Mouse (Mus musculus) embryo, embryonic 11 days (tissue): ENCODE results near the gene Faf2.

Source experiments
- DNase-seq: peaks from one replicate; pipeline ENCODE4 v3.0.0-alpha.2; 2015

Gene Faf2

DNA sequence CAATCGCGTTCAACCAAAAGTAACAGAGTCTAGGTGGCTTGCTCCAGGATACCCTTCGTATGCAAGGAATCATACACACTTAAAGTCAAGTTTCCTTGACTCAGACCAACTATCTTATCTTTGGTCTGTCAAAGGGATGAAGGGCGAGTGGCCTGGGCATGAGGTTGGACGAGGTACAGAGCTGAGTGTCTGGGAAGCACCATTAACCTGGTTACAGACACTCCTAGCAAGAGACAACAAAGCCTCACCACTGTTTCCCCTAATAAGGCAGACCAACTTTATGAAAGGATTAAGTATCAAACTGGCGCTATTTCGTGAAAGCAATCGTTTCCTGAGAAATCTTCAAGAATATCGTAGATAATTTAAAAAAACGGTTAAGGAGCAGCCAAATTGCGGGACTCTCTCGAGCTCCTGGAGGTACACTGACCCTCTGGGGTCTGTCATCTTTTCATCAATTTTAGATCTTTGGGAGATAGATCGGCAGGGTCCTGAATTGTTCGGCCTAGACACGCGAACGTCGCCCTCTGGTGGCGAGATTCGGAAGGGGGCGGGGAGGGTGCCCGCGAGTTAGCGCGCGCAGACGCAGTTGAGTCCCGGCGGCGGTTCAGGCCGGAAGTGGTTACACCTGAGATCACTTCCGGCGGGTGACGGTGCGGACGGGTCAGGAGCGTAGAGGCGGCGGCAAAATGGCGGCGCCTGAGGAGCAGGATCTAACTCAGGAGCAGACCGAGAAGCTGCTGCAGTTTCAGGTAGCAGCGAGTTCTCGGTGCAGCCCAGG lies at the start of gene Faf2:
Gene Faf2 (plus strand): TSS at position 630 of the 778 bp plus-strand sequence.
- peak; percentile 98 for DNase-seq

DNA sequence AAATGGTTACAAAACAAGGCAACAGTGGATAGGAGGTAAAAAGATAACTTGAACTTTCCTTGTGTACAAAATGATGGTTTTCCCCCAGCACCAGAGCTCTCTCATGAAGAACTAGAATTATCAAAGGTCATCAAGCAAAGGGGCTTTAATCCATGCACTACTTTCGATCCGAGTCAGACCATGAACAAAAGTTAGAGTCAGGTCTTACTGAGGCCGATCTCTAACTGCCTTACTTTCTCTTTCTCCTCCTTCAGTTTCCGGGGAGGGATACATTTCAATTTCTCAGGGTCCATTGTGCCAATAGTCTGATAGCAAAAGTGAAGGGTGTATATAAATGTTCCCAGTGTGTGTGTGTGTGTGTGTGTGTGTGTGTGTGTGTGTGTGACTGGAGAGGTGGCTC lies 49.0 kb upstream of the Faf2 start:
- DNase-seq: no peak

DNA sequence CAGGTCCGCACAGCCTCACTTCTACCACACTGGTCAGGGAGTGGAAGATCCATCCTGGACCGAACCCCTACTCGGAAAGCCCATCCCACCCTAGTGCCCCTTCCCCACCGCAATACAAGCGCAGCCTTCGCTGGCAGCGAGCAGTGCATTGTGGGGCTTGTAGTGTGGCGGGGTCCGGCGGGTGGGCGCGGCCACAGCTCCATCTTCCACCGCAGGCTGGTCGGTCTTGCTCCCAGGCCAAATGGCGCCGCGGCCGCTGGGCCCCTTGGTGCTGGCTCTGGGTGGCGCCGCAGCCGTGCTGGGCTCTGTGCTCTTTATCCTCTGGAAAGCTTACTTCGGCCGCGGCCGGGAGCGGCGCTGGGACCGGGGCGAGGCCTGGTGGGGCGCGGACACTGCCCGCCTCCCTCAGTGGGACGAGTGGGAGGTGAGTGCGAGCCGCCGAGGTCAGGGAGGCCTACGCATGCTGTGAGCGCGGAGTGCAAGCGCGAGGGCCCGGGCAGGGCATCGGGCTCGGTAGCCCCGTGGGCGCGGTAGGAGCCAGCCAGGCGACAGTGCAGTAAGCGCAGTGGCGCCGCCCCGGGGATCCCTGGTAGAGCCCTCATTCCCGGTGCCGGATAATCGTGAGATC lies 46.6 kb upstream of the Faf2 start, which contains the start of gene Arl10:
Gene Arl10 (plus strand): TSS at position 162 of the 628 bp plus-strand sequence.
- peak; percentile 91 for DNase-seq

DNA sequence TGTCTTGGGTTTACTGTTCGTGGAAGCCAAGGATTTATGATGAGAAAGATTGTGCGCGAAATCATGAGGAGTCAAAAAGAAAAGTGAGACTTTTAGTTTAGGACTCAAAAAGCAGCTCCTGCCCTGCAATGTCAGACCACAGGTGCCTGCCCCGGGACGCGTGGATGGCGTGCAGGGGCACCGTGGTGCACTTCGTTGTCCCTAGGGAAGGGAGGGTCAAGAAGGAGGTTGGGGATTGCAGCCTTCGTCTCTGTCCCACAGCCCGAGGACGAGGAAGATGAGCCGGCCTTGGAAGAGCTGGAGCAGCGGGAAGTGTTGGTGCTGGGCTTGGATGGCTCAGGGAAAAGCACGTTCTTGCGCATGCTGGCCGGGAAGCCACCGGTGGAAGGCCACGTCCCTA lies 46.1 kb upstream of the Faf2 start:
- no peak for DNase-seq

DNA sequence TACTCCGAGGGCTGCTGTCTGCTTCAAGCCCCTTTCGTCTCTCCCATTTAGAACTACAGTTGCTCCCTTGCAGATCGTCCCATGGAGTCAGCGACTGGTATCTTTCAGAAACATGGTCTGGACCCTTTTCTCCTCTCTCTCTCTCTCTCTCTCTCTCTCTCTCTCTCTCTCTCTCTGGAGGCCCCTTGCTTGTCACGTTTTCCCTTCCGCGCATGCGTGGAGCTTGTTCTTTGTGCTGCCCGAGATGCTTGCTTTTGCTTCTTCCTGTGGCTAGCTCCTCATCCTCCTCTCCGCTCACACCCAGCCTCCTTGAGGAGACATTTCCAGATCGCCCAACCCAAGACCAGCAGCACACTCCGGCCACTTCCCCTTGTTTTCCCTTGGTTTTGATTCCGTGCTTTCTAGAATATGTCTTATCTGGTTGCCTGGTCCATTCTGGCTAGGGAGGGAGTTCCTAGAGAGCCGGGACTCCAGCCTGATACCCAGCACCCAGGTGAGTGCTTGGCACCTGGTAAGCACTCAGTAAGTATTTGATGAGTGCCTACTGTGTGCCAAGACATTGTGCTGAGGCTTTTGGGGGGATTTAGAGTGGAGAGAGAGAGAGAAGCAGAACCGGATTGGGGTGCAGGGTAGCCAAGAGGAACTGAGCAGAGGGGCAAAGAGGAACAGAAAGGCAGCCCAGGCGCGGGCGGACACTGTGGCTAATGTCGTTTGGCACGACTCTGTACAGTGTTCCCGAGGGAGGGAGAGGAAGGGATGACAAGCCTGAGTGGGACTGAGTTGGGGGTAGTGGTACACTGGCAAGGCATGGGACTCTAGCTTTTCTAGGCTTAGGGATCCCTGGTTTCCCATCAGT lies 43.7 kb upstream of the Faf2 start:
- no peak for DNase-seq

DNA sequence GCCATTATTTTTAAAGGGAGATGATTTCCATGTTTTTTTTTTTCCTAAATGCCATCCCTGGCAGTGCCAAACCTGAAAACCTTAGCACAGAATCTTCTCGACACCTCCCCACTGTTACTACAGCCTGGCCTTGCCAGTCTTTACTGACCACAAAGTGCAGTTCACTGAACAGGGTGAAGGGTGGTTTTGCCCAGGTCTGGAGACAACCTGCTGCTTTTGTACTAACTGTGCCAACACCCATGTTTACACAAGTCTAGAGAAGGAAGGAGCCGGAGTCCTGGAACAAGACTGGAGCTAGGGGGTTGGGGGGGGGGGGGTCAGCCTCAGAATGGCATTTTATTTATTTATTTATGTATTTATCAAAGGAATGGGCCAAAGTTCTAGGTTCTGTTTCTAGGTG lies 40.2 kb upstream of the Faf2 start:
- DNase-seq: no peak

DNA sequence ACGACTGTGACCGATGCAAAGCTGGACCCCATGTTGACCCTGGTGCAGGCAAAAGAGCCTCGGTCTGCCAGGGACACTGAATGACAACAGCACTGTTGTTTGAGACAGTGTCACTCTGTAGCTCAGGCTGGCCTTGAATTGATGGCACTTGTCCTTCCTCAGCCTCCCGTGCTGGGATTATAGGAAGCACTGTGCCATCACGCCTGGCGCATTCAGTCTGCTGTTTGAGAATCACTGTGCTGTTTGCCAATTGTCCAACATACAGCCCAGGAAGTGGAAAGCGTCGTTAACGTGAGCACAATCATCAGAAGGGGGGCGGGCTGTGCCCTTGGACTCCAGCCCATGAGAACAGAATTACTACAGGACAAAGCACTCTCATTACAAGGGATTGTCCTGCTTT lies 39.5 kb upstream of the Faf2 start:
- DNase-seq: no peak

DNA sequence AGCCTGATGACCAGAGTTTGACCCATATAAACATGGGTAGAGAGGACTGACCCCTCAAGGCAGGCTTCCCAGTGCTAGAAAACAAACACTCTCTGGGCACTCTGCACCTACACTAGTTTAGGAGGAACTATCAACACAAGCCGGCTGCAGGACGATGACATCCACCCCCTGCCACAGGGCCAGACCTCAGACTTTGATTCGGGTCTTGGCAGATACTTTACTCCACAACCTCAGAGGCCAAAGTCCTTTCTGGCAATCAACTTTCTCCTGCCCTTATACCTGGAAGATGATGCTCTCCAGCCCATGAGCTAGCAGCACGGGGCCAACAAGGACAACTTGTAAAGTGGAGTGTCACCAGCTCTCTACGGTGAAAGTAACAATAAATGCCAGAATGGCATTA lies 38.7 kb upstream of the Faf2 start:
- no peak for DNase-seq

DNA sequence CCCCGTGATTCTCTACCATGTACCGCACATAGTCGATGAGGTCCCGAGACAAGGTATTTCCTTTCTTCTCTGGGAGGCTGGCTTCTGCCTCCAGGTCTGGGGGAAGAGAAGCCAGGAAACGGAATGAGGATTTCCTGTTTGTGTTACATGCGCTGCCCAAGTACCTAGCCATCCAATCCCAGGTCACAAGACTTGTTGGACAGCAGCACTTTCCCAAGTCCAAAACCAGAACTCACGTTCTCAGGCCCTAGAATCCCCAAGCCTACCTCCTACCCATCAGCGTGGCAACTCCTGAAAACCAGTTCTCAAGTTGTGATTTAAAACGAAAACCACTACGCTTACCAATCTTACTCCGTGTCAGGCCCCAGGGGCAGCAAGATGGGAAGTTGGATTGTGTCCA lies 35.8 kb upstream of the Faf2 start:
- DNase-seq: no peak

DNA sequence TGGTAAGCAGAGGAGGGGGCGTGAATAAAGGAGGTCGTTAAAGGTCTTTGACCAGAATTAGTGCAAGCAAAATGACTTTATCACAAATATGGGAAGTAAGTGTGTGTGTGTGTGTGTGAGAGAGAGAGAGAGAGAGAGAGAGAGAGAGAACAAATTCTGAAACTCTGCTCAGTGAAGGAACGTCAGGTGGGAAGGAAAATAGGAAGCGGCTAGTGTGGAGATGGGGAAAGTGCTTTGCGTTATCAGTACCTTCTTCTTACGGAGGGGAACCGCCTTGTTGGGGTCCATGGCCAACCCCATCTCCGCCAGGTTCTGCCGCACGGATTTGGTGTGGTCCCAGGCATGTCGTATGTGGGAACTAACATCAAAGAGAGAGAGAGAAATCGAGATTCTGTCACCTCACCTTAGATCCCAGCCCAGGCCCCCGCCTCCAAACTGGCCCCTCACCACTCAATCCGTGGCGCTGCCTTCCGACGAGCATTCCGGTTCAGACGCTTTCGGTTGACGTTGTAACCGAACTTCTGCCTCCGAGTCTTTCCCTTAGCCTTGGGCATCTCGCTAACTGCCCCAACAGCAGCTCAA lies 32.1 kb upstream of the Faf2 start:
- no peak for DNase-seq

DNA sequence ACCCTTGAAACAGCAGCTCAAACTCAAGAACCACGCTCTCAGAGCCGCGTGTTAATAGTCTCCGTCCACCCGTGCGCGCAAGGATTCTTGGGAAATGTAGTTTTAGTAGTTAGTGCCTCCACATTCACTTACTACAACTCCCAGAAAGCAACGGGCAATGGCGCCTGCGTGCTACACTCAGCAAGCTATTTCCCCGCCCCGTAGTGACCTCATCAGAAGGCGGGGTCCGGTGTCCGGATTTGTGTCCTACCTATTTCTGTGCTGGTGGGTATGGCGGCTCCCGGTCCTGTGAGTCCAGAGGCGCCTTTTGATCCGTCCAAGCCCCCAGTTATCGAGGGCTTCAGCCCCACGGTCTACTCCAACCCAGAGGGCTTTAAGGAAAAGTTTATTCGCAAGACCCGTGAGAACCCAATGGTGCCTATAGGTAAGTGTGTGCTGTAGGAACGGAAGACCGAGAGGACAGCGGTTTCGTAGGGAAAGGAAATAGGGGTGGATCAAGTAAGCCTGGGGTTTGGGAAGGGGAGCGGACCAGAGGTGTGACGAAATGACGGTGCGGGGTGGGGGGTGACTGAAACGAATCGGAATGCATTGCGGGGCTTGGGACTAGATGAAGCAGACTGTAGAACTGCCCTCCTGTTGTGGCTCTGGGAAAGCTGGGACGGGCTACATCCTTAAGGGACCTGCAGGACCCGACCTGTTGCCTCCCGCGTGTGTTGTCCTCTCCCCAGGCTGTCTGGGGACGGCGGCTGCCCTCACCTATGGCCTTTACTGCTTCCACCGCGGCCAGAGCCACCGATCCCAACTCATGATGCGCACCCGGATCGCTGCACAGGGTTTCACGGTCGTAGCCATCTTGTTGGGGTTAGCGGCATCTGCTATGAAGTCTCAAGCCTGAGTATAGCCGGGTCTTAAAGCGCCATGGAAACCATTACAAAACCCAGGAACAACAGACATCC lies 31.3 kb upstream of the Faf2 start, which contains the start of the genes Nop16 and Higd2a:
Gene Nop16 (minus strand): TSS at position 95 of the 956 bp plus-strand sequence.
Gene Higd2a (plus strand): TSS at position 212 of the 956 bp plus-strand sequence.
- peak; percentile 99 for DNase-seq

DNA sequence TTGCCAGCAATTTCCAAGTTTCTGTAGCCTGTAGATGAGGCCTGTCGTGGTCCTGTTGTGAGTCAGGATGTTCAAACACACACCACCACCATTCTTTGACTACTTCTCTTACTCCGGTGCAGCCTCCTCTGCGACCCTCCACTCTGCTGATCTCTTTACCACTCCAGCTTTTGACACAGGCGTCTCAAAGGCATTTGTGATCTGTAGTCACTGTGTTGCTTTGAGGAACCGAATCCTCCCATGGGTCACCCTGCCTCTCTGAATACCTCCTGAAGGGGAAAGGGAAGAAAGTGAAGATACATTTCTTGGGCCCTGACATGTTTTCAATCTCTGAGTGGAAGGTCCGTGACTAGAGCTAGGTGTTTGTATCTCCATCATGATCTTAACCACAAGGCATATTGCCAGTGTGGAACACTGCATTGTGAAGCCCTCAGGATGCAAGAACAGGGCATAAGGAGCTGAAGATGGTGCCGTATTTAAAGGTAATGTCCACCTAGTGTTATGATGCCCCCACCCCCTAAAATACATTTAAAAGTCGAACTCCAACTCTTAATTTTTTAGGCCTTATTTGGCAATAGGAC lies 29.7 kb upstream of the Faf2 start:
- DNase-seq: no peak

DNA sequence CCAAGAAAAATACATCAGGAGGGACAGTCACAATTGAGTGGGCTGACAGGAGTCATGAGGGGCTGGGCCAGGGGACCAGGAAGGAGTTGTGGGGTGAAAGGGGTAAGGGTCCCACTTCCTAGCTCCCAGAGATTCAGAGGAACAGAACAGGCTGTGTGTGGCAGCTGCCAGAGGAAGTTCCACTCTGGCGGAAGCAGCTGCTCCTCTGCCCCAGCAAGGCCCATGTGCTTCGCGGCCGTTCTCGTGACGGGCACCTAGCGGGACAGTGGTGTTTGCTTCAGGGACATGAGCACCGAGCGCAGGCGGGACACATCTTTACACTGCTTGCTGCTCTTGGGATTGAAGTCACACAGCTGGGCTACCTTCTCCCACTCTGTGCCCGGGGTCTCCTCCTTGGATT lies 28.0 kb upstream of the Faf2 start:
- no peak for DNase-seq

DNA sequence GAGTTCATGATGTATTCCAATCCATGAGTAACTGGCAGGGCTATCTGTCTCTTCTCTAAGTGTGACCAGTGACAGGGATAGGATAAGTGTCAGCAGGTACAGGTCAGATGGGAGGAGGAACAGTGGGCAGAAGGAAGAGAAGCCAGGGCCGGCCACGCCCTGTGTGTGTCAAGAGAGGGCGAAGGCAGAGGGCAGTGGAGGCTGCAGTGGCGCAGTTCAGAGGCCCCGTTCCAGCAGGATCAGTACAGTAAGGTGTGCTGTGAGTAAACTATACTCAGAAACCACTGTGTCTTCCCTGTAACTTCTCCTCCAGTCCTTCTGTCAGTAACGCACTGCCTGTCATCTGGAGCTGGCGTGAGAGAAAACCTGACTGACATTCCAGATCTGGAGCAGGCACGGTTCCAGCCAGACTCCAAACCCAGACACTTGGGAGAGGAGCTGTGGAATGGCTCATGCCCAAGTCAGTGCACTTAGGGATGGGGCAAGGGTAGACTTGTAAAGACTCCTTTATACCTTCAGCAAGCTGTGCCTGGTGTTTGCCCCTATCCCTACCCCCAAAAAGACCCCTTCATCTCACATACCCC lies 25.4 kb upstream of the Faf2 start:
- DNase-seq: no peak

DNA sequence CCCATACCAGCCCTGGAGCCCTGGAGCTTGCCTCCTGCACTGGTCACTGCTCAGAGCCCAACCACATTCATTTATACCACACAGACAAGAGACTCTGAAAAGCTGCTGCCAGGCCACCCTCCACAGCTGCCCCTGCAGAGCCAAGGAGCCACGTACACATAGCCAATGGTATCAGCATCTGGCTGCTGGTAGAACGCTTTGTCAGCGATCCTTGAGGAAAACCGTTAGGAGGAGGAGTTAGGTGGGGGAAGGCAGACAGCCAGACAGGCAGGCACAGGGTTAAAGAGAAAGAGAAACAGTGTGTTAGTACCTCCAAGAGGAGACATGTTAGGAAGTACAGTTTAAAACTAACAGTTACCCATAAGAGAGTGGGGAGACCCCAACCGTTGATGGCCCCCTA lies 24.7 kb upstream of the Faf2 start:
- no peak for DNase-seq

DNA sequence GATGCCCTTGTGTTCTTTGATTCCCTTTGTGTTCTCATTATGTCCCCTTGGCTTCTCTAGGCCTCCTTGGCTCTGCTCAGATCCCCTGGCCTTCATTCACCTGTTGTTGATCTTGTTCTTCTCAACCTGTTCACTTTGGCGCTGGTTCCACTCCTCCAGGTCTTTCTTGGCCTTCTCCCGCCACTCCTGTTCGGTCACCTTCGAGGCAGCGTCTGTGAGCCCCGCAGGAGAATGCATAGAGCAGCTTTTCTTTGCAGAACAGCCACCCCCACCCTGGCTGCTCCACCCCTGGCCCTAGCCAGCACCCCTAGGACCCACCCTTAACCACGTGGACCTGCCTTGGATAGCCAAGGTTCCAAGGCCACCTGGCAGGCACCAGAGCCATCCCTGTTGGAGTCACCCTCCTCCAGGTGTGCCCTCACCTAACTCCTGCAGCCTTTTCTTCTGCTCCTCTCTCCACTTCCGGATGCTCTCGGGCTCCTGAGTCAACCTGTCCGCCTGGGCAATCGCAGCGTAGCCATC lies 22.9 kb upstream of the Faf2 start:
- DNase-seq: no peak

DNA sequence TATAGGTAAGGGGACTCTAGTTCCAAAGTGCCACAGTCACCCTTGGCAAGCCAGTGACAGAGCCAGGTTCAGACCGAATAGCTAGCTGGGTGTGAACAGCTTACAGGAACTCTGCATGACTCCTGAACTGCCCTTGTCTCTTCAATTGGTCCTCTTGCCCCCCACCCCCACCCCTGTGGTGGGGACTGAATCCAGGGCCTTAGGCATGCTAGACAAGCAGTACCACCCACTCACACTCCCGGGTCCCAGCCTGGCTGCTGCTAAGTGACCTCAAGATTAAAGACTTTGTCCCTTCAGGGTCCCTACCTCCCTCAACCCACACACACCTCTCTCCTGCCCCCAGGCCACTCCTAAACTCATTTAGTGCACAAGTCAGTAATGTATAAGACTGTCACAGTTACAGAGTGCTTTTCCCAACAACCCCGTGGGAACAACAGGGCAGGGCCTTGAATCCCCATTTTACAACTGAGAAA lies 18.9 kb upstream of the Faf2 start:
- no peak for DNase-seq

DNA sequence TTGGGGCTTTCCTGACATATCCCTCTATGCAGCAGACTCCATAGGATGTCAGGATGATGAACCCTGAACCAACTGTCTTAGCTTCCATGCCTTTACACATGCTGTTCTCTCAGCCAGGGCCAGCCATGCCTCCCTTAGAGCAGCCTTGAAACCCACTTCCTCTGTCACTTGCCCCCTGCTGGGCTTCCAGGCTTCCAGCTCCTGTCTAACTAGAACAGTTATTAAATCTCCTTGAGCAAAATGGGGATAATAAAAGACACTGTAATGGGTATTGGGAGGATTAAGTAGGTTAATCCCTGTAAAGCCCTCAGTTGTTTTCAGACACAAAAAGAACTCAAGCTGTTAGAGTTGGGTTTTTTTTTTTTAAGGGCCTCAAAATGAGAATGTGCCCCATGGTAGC lies 18.1 kb upstream of the Faf2 start:
- no peak for DNase-seq

DNA sequence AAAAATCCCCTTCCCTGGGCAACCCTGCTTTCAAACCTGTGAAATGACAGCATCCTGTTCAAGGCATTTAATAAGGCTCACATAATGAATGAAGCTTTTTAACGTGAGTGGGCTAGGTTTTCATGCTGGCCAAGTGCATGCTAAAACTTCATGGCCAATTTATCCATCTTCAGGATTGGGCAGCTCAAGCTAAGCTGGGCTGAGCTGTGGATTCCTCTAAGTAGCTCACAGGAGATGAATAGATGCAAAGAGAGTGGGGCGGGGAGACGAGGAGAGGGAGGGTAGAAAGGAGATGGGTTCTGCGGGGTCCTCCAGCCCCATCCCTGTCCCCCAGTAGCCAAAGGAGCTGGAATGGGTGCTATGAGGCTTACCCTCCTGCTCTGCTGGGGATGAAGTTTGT lies 17.4 kb upstream of the Faf2 start:
- no peak for DNase-seq

DNA sequence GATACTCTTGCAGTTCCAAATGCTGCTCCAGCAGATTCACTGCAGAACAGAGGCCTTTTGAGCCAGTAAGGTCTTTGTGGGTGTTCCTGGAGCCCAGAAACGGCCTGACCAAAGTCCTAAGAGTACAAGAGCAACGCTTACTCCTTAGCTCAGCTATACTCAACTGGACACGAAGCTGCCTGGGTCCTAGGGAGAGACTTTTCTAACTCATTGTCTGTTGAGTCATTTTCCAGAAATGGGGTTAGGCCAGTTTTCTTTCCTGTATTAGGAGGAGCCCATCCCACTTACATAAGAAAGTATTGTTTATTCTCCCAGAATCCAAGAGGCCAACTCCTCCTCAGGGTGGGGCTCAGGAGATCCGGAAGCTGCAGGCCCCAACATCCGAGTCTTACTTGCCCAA lies 16.2 kb upstream of the Faf2 start:
- no peak for DNase-seq

DNA sequence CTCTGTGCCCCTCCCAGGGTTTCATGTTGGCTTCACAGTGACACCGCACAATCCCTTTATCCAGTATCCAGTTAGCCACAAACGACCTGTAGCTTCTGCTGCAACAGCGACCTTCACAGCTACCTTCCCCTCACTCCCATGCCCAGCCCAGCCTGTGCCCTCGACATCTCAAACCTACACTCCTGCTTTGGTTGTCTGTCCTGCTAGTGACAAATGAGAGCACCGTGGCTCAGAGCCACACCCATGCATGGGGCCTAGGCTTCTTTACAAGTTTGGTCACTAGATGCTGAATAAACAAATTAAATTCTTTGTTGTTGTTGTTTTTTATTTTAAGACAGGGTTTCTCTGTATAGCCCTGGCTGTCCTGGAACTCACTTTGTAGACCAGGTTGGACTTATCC lies 14.4 kb upstream of the Faf2 start:
- no peak for DNase-seq
